Mouse (Mus musculus): ENCODE measurements around the gene Unc5c.

DNA sequence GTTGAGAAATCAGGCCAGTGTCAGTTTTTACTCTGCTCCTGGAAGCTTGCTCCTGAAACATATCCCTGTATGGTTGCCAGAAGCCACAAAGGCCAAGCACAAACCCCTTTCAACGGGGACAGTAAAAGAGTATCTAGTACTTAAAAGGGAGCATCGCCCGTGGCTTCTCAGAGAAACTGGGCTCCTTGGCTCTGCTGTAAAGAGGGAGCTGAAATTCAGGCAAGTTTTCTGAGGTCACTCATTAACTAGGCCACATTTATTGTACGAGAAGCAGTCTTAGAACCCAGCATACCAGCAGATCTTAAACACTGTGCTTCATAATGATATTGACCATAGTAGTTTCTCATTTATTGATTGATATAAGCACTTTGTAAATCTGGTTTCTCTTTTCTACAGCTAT lies 317.5 kb downstream of the Unc5c start:
- no peak for TF ChIP-seq CTCF (IDR thresholded peaks at IDR 0.05; ENCODE audit: low read depth)
- TF ChIP-seq EP300 (IDR thresholded peaks at IDR 0.05; ENCODE audit: low read depth), result no peak
